Mouse (Mus musculus) ES-E14 (cell line): ENCODE data around the gene Tia1. TPM values are rescaled to one million over a fixed set of nuclear protein-coding genes. Genes with fewer than 3 reads are reported as not detected.

Source experiments
- DNase-seq: peaks from one replicate; pipeline ENCODE4 v3.0.0-alpha.2; 2013; ENCODE audit warnings: low read depth, low spot score
- H3K27ac ChIP-seq: 2 replicates; pipeline ENCODE4 v1.5.1; 2012; ENCODE audit warnings: low read depth, mild to moderate bottlenecking, low read length, moderate library complexity, mixed read lengths; ENCODE audit not compliant: poor library complexity, insufficient read depth, severe bottlenecking
- H3K36me3 ChIP-seq: 2 replicates; pipeline ENCODE4 v1.6.1; 2012; ENCODE audit warnings: mild to moderate bottlenecking, low read length, moderate library complexity, mixed read lengths; ENCODE audit not compliant: control insufficient read depth, poor library complexity, insufficient read depth, severe bottlenecking
- H3K4me1 ChIP-seq, 2 experiments: fragments of 150-350 bp in 1 of 2; sonication (generic) in 1 of 2; 2 replicates each; pipeline ENCODE4 v1.6.1; 2012; ENCODE audit warnings: low read length in 2 of 2, mild to moderate bottlenecking in 1 of 2, mixed read lengths in 1 of 2; ENCODE audit not compliant: control insufficient read depth in 2 of 2, insufficient read depth in 2 of 2, poor library complexity in 1 of 2
- H3K4me3 ChIP-seq, 2 experiments: fragments of 150-350 bp in 1 of 2; sonication (generic) in 1 of 2; 2 replicates each; pipeline ENCODE4 v1.5.1; 2012; ENCODE audit warnings: low read length in 2 of 2, low read depth in 1 of 2, mild to moderate bottlenecking in 1 of 2, mixed read lengths in 1 of 2; ENCODE audit not compliant: insufficient read depth in 1 of 2, poor library complexity in 1 of 2, severe bottlenecking in 1 of 2
- H3K9ac ChIP-seq: 2 replicates; pipeline ENCODE4 v1.6.1; 2012; ENCODE audit warnings: low read depth, mild to moderate bottlenecking, low read length, mixed read lengths; ENCODE audit not compliant: poor library complexity, insufficient read depth, severe bottlenecking
- H3K9me3 ChIP-seq: fragments of 150-350 bp; sonication (generic); 2 replicates; pipeline ENCODE4 v1.6.1; 2012; ENCODE audit warnings: low read depth, mild to moderate bottlenecking, low read length; ENCODE audit not compliant: control insufficient read depth, insufficient read depth
- CHD2 ChIP-seq: IDR thresholded peaks from 2 replicates; pipeline ENCODE4 v1.6.1; 2014; ENCODE audit warnings: mild to moderate bottlenecking, low read depth, low read length, inconsistent platforms
- HCFC1 ChIP-seq: IDR thresholded peaks from 2 replicates; pipeline ENCODE4 v1.6.1; 2012; ENCODE audit warnings: low read length, inconsistent platforms, borderline replicate concordance; ENCODE audit not compliant: insufficient read depth
- MAFK ChIP-seq: IDR thresholded peaks from 2 replicates; pipeline ENCODE4 v1.6.1; 2014; ENCODE audit warnings: mild to moderate bottlenecking, low read depth, low read length, inconsistent platforms; ENCODE audit not compliant: insufficient read depth
- ZC3H11A ChIP-seq: IDR thresholded peaks from 2 replicates; pipeline ENCODE4 v1.6.1; 2012; ENCODE audit warnings: low read depth, mild to moderate bottlenecking, inconsistent platforms, low read length, borderline replicate concordance
- ZNF384 ChIP-seq: IDR thresholded peaks from 2 replicates; pipeline ENCODE4 v1.6.1; 2012; ENCODE audit warnings: low read depth, low read length, inconsistent platforms
- in situ Hi-C, 2 experiments: fragments of 600-800 bp; cut with MboI; formaldehyde crosslinking; loops; one replicate each; pipeline ENCODE4 v1.15.1; 2025; ENCODE audit warnings: low sequenced_read_pairs in 2 of 2, inconsistent platforms in 1 of 2; ENCODE audit not compliant: unreplicated experiment in 2 of 2
- total RNA-seq: library from RNA; depleted of rRNA; stranded (reverse); fragments of 300-350 nt; gene quantifications from 2 replicates; pipeline ENCODE4 v1.2.3, GENCODE M21; 2012

Tia1 gene
- total RNA-seq, 1 experiment: 46.1 TPM

DNA sequence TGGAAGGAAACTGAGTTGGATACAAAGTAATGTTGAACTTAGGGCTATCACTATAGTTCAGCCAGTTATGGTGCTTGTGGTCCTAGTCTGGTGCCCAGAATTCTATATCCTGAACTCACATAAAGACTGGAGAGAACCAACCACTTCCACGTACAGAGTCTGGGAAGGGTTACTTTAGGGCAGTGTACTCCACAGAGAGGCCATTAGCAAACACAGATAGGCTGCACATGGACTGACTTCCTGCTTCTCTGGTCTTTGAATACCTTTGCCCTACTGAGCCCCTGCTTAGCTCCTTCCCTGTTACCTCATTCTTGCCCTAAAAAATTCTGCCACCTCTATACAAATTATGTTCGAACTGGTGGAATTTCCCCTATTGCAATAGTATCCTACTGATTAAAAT lies 4.0 kb upstream of the Tia1 start:
- Histone ChIP-seq H3K4me1 (peaks cover 5 to 6% of the 10 kb centered on the region in 2 experiments; a peak in 2 of 4 replicates), H3K36me3 (no peaks in the 10 kb centered on the region), H3K27ac (no peak overlapping the region), H3K9ac (no peak overlapping the region), H3K9me3 (no peaks in the 10 kb centered on the region), H3K4me3 (no peak overlapping the region)
- DNase-seq: no peak
- TF ChIP-seq CHD2 (no peak), HCFC1 (no peak), ZNF384 (no peak), ZC3H11A (no peak), MAFK (no peak)
- in situ Hi-C loops: no loop called here

- TF ChIP-seq MAFK: no peak
- TF ChIP-seq CHD2: no peak
- no peak for TF ChIP-seq ZNF384
- 0 out of 2 replicates have a peak, but pooled peaks have one; percentile 39 for TF ChIP-seq HCFC1
- TF ChIP-seq ZC3H11A: peak; percentile 77; the same call in 1 of the 2 replicates
These were observed 3.0 kb upstream of the Tia1 start for GRCm38 (mm10) chr6:86400972-86401371.

GRCm38 (mm10) chr6:86402681-86403607 lies 1.1 kb upstream of the Tia1 start:
- in situ Hi-C loops: no loop called here
- no peaks in the 10 kb centered on the region for H3K4me1 ChIP-seq
- H3K9me3 ChIP-seq: no peaks in the 10 kb centered on the region
- no peak overlapping the region for H3K27ac ChIP-seq
- H3K36me3 ChIP-seq: no peaks in the 10 kb centered on the region; the same call in 1 of the 2 replicates
- DNase-seq: no peak
- TF ChIP-seq CHD2 (peak; percentile 96), HCFC1 (no peak)
- peak overlapping the region in 1 of 2 experiments; percentile 80; a peak in 3 of 4 replicates for H3K4me3 ChIP-seq
- no peak overlapping the region for H3K9ac ChIP-seq

More at GRCm38 (mm10) chr6:86400972-86401371, 3.0 kb upstream of the Tia1 start:
- H3K4me1 ChIP-seq: 0 out of 4 replicates have a peak, but pooled peaks cover 0 to 2% of the 10 kb centered on the region in 2 experiments
- no peak overlapping the region for H3K9ac ChIP-seq
- no peak overlapping the region for H3K27ac ChIP-seq
- peak; percentile 72 for DNase-seq
- no peaks in the 10 kb centered on the region for H3K36me3 ChIP-seq
- H3K9me3 ChIP-seq: no peaks in the 10 kb centered on the region
- in situ Hi-C loops: no loop called here
- peak overlapping the region in 1 of 2 experiments; percentile 12; a peak in 1 of 4 replicates for H3K4me3 ChIP-seq

DNA sequence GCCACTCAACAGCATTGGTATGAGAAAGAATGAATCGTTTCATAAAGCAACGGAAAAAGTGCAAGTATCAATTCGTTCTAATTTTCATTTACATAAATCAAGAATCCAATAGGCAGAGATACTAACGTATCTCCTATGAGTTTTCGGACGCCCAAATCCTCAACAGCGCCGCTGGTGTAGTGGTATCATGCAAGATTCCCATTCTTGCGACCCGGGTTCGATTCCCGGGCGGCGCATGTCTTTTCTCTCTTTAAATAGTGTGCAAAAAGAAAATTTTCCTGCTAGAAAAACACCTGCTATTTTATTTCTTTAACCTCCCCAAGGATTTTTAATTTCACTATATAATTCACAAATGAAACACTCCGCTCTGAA lies 305 bp upstream of the Tia1 start:
- peak; percentile 65 for DNase-seq
- no peaks in the 10 kb centered on the region for H3K4me1 ChIP-seq
- no peaks in the 10 kb centered on the region for H3K9me3 ChIP-seq
- H3K9ac ChIP-seq: no peak overlapping the region
- H3K4me3 ChIP-seq: peak overlapping the region; percentile 19 to 80; a peak in 2 of 4 replicates
- no peak overlapping the region for H3K27ac ChIP-seq
- TF ChIP-seq HCFC1 (no peak), MAFK (peak; percentile 89)
- in situ Hi-C loops: no loop called here
- no peaks in the 10 kb centered on the region; the same call in 1 of the 2 replicates for H3K36me3 ChIP-seq
